Mouse (Mus musculus): ENCODE data around the gene Olfr922. TPM values are rescaled to one million over a fixed set of nuclear protein-coding genes. Genes with fewer than 3 reads are reported as not detected.

The Olfr922 gene
- polyA plus RNA-seq (2021; fragmentation: Nextera tagmentation): not detected in 2 replicates
- long read RNA-seq, experiment 1: 0 reads
- long read RNA-seq, experiment 2: 0 reads

GRCm38 (mm10) chr9:38814314-38814713 is at the start of gene Olfr922:
TSS of gene Olfr922 (plus strand) at chr9:38814614.

GRCm38 (mm10) chr9:38772768-38773167 is 41.6 kb upstream of the Olfr922 start, which contains the start of gene Olfr921:
TSS of gene Olfr921 (plus strand) at chr9:38773068.

GRCm38 (mm10) chr9:38826245-38826644 is 11.8 kb downstream of the Olfr922 start, which contains the start of gene Olfr923:
TSS of gene Olfr923 (plus strand) at chr9:38826545.

GRCm38 (mm10) chr9:38844149-38844548 is 29.7 kb downstream of the Olfr922 start, which contains the start of gene Olfr924:
TSS of gene Olfr924 (plus strand) at chr9:38844449.

GRCm38 (mm10) chr9:38854760-38855159 is 40.3 kb downstream of the Olfr922 start, which contains the start of gene Olfr26:
TSS of gene Olfr26 (plus strand) at chr9:38855060.

Other genes starting within 250 kb of the Olfr922 start
- not detected in 2 replicates for gene Olfr912, start 234.4 kb upstream of the Olfr922 start, polyA plus RNA-seq (2021; fragmentation: Nextera tagmentation)
- gene Olfr913, start 221.9 kb upstream of the Olfr922 start, polyA plus RNA-seq (2021; fragmentation: Nextera tagmentation): not detected in 2 replicates
- gene Olfr914, start 209.5 kb upstream of the Olfr922 start, polyA plus RNA-seq (2021; fragmentation: Nextera tagmentation): not detected in 2 replicates
- not detected in 2 replicates for gene Olfr916, start 154.7 kb upstream of the Olfr922 start, polyA plus RNA-seq (2021; fragmentation: Nextera tagmentation)
- gene Olfr917, start 148.8 kb upstream of the Olfr922 start, polyA plus RNA-seq (2021; fragmentation: Nextera tagmentation): not detected in 2 replicates
- not detected in 2 replicates for gene Olfr918, start 140.0 kb upstream of the Olfr922 start, polyA plus RNA-seq (2021; fragmentation: Nextera tagmentation)
- not detected in 2 replicates for gene Olfr919, start 110.9 kb upstream of the Olfr922 start, polyA plus RNA-seq (2021; fragmentation: Nextera tagmentation)
- gene Vwa5a, start 96.3 kb upstream of the Olfr922 start, polyA plus RNA-seq (2021; fragmentation: Nextera tagmentation): 5.5 and 6.8 TPM in 2 replicates
- gene Olfr920, start 62.3 kb upstream of the Olfr922 start, polyA plus RNA-seq (2021; fragmentation: Nextera tagmentation): not detected in 2 replicates
- not detected in 2 replicates for gene Olfr921, start 41.5 kb upstream of the Olfr922 start, polyA plus RNA-seq (2021; fragmentation: Nextera tagmentation)
- not detected in 2 replicates for gene Olfr923, start 11.9 kb downstream of the Olfr922 start, polyA plus RNA-seq (2021; fragmentation: Nextera tagmentation)
- not detected in 2 replicates for gene Olfr924, start 29.8 kb downstream of the Olfr922 start, polyA plus RNA-seq (2021; fragmentation: Nextera tagmentation)
- gene Olfr26, start 40.4 kb downstream of the Olfr922 start, polyA plus RNA-seq (2021; fragmentation: Nextera tagmentation): not detected in 2 replicates
- gene Olfr926, start 62.5 kb downstream of the Olfr922 start, polyA plus RNA-seq (2021; fragmentation: Nextera tagmentation): not detected in 2 replicates
- gene Olfr930, start 115.2 kb downstream of the Olfr922 start, polyA plus RNA-seq (2021; fragmentation: Nextera tagmentation): not detected in 2 replicates
- not detected in 2 replicates for gene Olfr933, start 157.7 kb downstream of the Olfr922 start, polyA plus RNA-seq (2021; fragmentation: Nextera tagmentation)
- gene Olfr934, start 173.7 kb downstream of the Olfr922 start, polyA plus RNA-seq (2021; fragmentation: Nextera tagmentation): not detected in 2 replicates
- not detected in 2 replicates for gene Olfr935, start 185.1 kb downstream of the Olfr922 start, polyA plus RNA-seq (2021; fragmentation: Nextera tagmentation)
- not detected in 2 replicates for gene Olfr146, start 208.8 kb downstream of the Olfr922 start, polyA plus RNA-seq (2021; fragmentation: Nextera tagmentation)

Data from layer of hippocampus, adult 6 months (tissue).